Mouse (Mus musculus) liver, adult 2 months (tissue): ENCODE results near the gene Slc35d1.

Source experiments
- CTCF ChIP-seq: fragments of 200-500 bp; IDR thresholded peaks from 2 replicates; pipeline ENCODE4 v1.5.1; 2011; ENCODE audit warnings: low read depth, low read length, control low read depth
- POLR2A ChIP-seq: fragments of 200-500 bp; IDR thresholded peaks from 2 replicates; pipeline ENCODE4 v1.6.1; 2011; ENCODE audit warnings: low read length, control low read depth; ENCODE audit not compliant: insufficient read depth; ENCODE audit errors: extremely low read depth

GRCm38 (mm10) chr4:103180300-103180888 lies 34.6 kb downstream of the Slc35d1 start:
- no peak for TF ChIP-seq POLR2A
- no peak for TF ChIP-seq CTCF
